Mouse (Mus musculus) adrenal gland, adult (tissue): ENCODE results near the gene Hist1h3f.

Source experiments
- DNase-seq, 2 experiments: peaks; one replicate each; pipeline ENCODE4 v3.0.0; 2022 to 2023; ENCODE audit warnings: low spot score in 1 of 2; ENCODE audit not compliant: inconsistent age in 2 of 2

Hist1h3f gene

DNA sequence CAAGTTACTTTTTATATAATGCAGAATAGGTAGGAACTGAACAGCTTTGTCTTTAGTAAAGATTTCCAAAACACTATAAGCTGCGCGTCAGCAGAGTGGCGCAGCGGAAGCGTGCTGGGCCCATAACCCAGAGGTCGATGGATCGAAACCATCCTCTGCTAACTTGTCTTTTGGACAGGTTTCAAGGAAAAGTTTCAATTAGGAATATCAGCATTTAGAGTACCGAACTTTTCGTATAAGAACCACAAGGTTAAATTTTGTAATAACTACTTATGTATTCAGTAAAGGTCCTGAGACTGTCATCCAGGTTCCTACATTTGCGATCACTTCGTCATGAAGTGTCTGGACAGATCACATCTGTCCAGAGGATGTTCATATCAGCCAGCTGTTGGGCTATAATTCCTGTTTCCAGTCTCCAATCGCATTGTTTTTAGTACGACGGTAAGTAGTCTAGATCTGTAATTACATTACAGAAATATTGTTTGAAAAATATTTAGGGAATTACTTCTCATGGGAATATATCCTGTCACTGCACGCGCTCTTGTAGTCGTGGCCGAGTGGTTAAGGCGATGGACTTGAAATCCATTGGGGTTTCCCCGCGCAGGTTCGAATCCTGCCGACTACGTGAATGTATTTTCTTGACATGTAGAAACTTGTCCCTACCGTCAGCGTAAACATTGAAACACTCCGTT is 26.1 kb upstream of the Hist1h3f start:
- DNase-seq: peak; percentile 89 to 98

DNA sequence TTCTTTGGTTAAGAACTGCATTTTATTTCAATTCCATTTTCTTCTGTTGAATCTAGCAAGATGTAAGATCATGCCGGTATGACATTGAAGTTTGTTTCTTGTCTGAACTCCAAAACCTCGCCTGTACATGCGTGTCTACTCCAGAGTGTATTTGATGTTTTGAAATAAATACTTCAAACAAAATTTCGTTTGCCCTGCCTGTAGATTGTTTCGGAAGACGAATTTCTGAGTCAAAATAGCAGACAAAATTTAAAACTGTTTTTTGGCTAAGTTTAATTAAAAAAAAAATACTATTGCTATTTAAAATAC is 25.6 kb upstream of the Hist1h3f start:
- DNase-seq: no peak

DNA sequence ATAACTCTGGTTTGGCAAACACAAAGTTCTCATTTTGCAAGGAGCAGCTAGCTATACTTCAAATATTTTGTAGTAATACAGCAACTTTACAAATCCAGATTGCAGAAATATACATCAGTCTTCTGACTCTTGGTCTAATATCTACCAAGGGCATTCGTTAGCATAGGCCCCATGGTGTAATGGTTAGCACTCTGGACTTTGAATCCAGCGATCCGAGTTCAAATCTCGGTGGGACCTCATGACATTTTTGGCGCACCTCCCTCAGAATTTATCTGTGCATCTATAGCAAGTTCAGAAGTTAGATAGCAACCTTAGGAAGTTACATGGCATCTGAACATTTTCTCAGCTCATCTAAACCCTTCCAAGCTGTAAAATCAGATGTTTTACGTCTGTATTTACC is 25.0 kb upstream of the Hist1h3f start:
- peak; percentile 76 to 97 for DNase-seq

DNA sequence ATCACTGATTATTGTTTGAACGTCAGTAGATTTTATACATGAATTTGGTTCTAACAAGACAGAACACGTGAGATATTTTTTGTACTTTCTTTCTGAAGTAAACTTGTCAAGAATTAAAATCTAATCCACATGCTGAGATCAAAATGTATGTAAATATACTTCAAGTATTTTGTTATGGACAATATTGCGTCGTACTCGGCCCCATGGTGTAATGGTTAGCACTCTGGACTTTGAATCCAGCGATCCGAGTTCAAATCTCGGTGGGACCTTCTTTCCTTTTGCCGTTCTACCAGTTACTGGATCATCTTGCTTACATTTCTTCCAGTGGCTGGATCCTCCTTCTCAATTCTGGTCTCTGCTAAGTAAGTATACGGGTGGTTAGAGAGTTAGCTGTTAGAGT is 24.4 kb upstream of the Hist1h3f start:
- peak; percentile 82 to 97 for DNase-seq

DNA sequence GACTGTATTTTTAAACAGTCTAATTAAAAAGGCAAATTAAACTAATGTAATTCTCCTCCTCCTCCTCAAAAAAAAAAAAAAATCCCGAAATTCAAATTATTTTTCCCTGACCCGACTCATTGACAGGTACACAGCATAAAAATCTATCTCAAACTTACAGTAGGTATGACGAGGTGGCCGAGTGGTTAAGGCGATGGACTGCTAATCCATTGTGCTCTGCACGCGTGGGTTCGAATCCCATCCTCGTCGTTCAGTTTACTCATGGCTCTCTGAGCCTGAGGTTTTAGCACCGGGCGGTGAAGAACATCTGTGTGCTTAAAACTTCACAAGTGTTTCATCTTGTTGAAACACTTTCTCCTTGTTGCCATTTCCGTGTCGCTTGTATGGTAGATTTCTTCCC is 22.1 kb upstream of the Hist1h3f start:
- peak; percentile 83 to 95 for DNase-seq

DNA sequence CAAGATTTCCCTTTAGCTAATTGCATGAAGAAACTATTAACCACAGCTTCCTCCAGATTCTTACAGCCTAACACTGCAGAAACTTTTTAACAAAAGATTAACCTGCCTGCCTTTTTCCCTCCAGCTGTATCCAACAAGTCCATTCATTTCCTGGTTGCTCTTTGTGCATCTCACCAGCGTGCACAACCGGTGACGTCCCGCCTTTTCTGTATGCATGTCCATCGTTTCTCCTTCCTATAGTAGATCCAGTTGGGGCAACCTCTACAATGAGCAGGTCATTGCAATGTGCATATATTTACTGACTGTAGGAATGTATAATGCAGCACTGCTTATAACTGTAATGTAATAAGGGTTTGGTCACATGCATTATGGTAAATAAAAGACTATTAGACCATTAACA is 19.9 kb upstream of the Hist1h3f start:
- DNase-seq: no peak

DNA sequence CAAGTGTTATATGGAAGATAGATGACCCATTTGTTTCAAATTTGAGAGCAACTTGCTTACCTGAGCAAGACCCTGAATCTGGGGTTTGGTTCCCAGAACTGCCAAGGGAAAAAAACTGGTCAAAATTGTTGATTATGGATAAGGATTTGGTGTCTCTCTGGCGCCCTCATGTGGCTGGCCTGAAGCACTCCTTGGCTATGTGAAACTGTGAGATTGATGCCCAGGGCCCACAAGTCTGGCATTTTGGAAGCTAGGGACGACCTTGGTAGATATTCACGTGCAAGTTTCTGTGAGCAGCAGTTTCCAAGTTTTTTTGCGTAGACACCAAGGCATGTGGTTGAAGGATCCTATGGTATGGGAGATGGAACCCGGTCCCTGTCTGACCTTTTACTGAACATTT is 19.2 kb upstream of the Hist1h3f start:
- peak; percentile 77 to 91 for DNase-seq

DNA sequence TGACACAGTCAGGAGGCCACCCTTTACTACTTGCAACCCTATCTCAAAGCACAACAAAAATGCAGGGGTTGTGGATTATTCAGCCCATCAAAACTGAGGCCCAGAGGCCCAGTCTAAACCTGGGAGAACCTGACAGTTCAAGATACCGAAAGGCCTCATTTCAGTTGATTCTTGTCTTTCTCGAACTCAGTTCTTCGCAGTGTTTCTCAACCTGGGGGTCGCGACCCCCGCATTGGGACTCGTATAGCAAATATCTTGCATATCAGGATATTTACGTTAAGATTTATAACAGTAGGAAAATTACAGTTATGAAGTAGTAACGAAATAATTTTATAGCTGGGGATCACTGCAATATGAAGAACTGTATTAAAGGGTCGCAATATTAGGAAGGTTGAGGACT is 18.0 kb upstream of the Hist1h3f start:
- peak in 1 of 2 experiments; percentile 56 for DNase-seq

DNA sequence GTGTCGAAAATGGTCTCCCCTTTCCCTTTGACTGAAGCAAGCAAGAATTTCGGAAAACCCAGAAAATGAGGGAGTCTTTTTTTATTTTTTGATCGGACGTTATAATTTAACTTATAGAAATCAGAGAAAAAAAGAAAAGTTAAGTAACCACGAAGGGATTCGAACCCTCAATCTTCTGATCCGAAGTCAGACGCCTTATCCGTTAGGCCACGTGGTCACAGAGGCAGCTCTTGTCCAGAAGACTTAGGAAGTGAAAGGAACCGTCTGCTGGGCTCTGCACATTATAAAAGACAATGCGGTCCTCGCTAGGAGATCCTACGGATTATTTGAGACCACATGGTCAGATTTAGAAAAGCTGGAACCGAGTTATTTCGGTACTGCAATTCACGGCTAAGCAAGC is 17.5 kb upstream of the Hist1h3f start:
- DNase-seq: peak; percentile 90 to 99

DNA sequence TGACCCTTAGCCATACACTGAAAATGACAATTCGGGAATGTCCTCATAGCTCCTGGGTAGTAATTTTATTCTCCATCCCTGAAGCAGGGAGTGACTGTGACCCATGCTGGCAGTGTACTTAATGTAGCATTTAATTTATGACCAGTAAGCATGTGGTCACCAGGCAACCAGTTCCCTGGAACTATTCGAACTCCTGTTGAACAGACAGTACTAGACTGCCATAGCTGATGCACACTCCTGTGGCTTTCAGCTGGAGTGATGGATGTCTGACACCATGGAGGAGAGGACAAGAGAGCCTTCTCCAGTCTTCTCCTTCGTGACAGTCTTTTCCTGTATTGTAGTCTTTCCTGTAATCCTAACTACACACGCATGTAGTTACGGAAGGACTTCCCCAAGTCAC is 14.8 kb upstream of the Hist1h3f start:
- DNase-seq: no peak

DNA sequence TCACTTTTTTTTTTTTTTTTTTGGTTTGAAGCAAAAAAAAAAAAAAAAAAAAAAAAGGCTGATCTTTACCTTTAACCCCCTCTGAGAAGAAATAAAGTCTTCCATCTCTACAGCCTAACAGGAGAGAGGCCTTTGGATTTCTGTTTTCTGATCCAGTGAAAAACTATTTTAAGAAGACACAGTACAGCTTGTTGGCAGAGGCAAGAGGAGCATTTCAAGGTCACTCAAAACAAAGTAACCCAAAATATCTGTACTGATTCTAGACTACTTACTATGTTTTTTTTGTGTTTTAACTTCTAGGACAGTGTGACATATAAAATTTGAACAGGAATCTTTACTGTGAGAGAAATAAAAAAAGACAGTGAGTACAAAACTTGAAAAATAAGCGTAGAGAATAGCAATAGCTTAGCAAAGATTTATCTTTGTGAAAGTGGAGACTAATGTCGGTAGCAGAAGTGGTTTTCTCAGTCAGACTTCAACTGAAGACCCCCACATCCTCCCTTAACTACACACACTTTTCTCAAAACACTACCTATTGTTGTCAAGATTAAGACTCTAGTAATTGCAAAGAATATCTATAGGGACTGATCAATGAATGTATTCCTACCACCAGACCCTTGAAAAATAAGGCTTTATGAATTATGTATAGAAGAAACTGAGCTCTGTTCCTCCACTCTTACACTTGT is 14.2 kb upstream of the Hist1h3f start:
- no peak for DNase-seq

DNA sequence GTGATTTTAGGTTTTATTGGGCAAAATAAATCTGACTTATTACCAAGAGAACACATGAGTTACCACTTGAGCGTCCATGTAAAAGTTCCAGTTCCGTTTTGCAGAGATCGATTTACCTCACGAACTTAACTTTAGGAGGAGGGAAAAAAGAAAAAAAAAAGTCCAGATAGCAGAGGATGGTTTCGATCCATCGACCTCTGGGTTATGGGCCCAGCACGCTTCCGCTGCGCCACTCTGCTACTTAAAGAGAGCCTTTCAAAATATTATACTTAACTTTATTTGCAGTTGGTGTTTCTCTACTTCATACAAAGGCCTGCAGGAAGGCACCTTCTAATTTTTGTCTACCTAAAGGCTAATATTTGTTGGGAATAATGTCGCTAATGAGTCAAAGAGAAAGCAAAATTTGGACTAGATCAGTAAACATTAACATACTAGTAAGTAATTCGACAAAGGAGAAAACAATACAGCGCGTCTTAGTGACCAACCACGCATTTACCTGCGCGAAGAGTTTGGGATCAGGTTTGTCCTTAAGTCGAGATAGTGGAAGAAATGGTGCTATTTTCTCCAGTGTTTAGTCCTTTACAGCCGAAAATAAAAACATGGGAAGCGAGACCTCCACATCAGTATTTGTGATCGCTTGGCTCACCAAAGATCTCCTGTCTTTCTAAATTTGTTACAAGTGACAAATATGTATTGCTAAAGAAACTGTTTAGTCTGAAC is 13.5 kb upstream of the Hist1h3f start:
- DNase-seq: peak; percentile 68 to 96

DNA sequence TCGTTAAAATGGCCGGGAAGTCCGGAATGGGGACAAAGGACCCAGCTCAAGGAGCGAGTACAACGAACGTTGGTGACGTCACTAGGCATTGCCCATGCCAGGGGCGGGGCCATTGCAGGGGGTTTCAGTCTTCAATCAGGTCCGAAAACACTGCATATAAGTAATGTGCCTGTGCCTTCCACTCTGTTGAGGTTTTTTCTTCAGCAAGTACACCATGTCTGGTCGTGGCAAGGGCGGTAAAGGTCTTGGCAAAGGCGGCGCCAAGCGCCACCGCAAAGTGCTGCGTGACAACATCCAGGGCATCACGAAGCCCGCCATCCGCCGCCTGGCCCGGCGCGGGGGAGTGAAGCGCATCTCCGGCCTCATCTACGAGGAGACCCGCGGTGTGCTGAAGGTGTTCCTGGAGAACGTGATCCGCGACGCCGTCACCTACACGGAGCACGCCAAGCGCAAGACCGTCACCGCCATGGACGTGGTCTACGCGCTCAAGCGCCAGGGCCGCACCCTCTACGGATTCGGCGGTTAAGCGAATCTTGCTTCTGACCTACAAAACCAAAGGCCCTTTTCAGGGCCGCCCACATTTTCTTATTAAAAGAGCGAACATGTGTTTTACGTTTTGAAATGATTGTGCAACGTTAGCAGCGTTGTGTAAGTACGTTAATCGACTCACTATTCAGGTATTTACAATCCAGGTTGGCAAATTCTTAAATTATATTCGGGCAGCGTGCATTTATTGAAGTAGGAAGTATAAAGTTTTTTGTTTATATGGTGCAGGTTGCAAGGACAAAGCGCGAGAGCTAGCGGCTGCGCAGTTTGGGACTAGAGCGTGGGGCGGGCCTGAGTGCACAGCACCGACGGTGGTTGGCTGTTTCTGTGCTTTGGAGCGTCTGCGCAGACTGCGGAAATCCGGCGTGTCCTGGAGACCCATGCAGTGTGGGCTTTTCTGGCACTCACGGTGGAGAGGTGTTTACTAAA is 12.7 kb upstream of the Hist1h3f start, which contains the start of gene Hist1h4h:
Hist1h4h (plus strand) TSS at position 150 of the 975 bp plus-strand sequence.
- DNase-seq: peak; percentile 97 to 100

DNA sequence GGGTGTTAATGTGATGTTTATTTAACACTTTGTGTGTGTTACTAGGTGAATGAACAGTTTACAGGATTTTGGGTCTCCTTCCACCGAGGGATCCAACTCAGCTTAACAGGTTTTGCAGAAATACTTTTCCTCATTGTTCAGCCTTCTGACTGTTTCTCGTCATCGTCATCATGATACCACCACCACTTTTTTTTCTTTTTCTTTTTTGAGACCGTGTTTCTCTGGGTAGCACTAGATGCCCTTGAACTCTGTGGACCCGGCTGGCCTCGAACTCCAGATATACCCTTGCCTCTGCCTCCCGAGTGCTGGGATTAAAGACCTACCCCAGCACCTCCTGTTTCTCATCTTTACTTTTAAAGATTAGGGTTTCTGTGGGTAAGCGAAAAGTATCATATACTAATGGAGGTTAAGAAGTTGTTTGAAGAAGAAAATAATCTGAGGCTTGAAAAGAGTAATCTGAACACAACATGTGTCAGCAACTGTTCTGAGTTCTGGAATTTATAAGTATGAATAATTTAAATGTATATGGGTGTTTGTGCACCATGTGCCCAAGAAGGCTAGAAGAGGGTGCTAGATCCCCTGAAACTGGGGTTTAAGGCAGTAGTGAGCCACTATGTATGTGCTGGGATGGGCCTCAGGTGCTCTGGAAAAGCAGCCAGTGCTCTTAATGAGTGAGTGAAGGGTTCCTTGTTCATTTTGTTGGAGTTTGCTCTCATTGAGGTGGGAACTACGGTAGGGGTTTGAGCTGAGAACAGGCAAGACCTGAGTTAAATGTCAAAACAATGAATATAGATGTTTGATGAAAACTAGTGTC is 11.4 kb upstream of the Hist1h3f start:
- DNase-seq: no peak

DNA sequence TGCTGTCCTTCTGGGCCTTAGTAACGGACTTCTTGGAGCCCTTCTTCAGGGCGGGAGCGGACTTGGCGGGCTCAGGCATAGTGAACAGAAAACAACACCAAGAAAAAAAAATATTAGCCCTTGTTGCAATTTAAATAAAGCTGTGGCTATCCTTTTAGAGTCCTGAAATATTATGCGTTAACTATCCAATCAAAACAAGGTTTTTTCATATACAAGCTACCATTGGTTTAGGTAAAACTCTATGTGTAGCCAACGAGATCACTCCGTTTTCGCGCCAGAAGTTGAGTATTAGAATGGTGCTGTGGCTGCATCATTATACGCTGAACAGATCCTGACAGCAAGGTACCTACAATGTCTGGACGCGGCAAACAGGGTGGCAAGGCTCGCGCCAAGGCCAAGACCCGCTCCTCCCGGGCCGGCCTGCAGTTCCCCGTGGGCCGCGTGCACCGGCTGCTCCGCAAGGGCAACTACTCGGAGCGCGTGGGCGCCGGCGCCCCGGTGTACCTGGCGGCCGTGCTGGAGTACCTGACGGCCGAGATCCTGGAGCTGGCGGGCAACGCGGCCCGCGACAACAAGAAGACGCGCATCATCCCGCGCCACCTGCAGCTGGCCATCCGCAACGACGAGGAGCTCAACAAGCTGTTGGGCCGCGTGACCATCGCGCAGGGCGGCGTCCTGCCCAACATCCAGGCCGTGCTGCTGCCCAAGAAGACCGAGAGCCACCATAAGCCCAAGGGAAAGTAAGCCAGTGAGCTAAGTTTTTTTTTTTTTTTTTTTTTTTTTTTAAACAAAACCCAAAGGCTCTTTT is 10.1 kb upstream of the Hist1h3f start, which contains the start of gene Hist1h2af:
Hist1h2af (plus strand) TSS at position 347 of the 808 bp plus-strand sequence.
- DNase-seq: peak; percentile 56 to 84

DNA sequence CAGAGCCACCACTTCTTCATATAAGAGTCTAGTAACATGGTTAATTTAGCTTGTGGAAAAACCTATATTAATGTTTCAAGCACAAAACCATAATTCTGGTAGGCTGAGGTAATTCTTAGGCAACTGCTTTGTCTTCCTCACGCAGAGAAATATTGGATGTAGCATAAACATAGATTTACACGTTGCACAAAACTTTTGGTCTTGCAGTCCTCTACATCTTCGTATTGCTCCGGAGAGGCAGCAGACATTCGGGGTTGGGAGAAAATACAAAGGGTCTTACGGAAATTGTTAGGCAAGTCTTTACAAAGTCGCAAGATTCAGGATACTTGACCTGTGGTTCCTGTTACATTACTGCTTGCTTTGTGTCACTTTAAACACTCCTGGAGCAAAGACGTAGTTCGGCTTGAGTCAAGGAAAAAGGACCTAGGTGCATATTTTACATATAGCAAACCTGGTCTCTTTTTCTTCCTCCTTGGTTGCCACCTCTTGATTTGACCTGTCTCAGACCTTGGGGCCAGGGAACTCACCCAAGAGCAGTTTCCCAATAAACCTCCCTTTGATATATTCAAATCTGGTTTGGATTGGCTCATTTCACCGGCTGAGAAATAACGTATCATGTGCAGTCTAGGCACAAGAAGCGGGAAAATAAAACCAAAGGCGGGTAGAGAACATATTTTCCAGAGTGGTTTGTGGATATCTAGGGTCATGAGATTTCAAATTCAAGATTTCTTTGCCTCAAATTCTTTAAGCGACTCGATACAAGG is 9.3 kb upstream of the Hist1h3f start:
- DNase-seq: peak in 1 of 2 experiments; percentile 54

DNA sequence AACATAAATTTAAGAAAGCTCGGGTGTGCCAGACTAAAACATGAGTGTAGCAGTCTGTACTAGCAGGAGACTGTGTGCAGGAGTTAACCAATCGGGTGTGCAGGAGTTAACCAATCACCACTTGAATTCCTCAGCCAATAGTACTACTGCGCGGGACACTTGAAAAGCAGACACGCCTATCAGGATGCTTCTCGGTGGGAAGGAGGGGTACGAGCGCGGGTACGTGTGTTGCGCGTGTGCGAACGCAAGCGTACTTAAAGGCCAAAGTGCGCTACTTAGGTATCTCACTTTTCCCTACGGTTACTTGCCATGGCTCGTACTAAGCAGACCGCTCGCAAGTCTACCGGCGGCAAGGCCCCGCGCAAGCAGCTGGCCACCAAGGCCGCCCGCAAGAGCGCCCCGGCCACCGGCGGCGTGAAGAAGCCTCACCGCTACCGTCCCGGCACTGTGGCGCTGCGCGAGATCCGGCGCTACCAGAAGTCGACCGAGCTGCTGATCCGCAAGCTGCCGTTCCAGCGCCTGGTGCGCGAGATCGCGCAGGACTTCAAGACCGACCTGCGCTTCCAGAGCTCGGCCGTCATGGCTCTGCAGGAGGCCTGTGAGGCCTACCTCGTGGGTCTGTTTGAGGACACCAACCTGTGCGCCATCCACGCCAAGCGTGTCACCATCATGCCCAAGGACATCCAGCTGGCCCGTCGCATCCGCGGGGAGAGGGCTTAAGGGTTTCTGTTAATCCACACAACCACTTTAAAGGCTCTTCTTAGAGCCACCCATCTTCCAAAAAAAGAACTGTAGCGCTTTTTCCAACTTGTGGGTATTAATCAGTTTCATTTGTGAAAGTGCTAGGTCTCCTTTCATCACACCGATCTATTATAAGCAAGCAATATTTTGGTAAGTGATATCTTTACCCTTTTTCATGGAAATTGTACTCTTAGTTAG is 8.4 kb upstream of the Hist1h3f start, which contains the start of gene Hist1h3g:
Hist1h3g (plus strand) TSS at position 286 of the 939 bp plus-strand sequence.
- peak; percentile 87 to 96 for DNase-seq
